Mouse (Mus musculus) hindbrain, embryonic 10.5 days (tissue): ENCODE measurements at regions not wholly inside any gene's neighbourhood (a gene's known extent, or its start where the extent isn't known, plus 50 kb on each side); places are given as distances from the start of the nearest gene placed in this dataset.
"Not testable (repeated sequence)": the region's sequence is repeated elsewhere in the genome, so short reads cannot be mapped to it uniquely, and the experiment has no call there.

Source experiments
- DNase-seq: peaks from one replicate; pipeline ENCODE4 v3.0.0-alpha.2; 2017; ENCODE audit warnings: low spot score
- H3K27ac ChIP-seq: fragments of 300-500 bp; sonication (generic); 2 replicates; pipeline ENCODE4 v1.5.1; 2016; ENCODE audit warnings: mild to moderate bottlenecking, moderate library complexity
- H3K27me3 ChIP-seq: fragments of 300-500 bp; sonication (generic); 2 replicates; pipeline ENCODE4 v1.6.1; 2016; ENCODE audit warnings: mild to moderate bottlenecking; ENCODE audit not compliant: poor library complexity, insufficient read depth, severe bottlenecking
- H3K36me3 ChIP-seq: fragments of 300-500 bp; sonication (generic); 2 replicates; pipeline ENCODE4 v1.6.1; 2016; ENCODE audit warnings: mild to moderate bottlenecking, moderate library complexity
- H3K4me1 ChIP-seq: fragments of 300-500 bp; sonication (generic); replicated peaks from 2 replicates; pipeline ENCODE4 v1.6.1; 2016; ENCODE audit warnings: mild to moderate bottlenecking
- H3K4me3 ChIP-seq: fragments of 300-500 bp; sonication (generic); 2 replicates; pipeline ENCODE4 v1.5.1; 2016; ENCODE audit warnings: mild to moderate bottlenecking, moderate library complexity
- H3K9me3 ChIP-seq: fragments of 300-500 bp; sonication (generic); 2 replicates; pipeline ENCODE4 v1.6.1; 2016; ENCODE audit warnings: mild to moderate bottlenecking, moderate library complexity
- WGBS: fragments of 180-500 bp; shearing (Covaris S2); methylation state at CpG from one replicate; pipeline ENCODE4 v1.1.7; 2016; 5-methylcytosine and 5-hydroxymethylcytosine counted together

DNA sequence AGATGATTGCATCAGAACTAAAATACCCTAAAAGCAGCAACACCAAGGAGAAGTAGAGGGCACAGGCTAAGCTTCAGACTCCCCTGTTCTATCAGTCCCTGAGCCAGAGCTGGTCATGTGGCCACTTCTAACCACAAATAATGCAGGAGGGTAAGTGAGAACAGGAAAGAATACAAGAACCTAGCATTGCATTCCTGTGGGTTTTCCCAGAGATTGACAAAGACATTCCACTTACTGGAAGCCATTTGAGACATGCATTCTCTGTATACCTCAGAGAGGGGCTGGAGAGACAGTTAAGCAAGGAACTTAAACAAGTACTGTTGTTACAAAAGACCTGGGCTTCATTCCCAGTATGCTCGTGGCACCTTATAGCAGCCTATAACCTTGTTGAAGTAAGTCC is 662.7 kb downstream of the Rab28 start:
- 71% methylated on average over 1 of the region's 1 CpGs for WGBS
- Histone ChIP-seq H3K9me3 (no peaks in the 10 kb centered on the region), H3K27me3 (no peaks in the 10 kb centered on the region), H3K4me1 (no peaks in the 10 kb centered on the region), H3K4me3 (no peak overlapping the region), H3K27ac (no peak overlapping the region), H3K36me3 (no peaks in the 10 kb centered on the region)
- DNase-seq: no peak

DNA sequence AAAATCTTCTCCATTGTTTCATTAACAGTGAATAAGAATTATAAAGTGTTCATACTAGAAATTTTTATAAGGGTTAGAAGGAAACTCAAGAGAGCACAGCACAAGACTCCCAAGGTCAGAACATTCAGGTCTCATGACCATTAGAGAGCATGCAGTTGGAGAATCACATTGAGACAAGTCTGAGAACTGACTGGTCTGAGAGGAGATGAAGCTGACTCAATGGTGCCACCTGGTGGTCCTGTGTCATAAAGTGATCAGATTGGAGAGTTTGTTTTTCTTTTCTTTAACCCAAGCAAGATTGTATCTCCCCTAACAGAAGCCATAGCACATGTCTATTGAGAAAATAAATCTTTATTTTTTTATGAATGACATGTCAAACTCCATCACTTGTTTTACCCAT is 663.5 kb downstream of the Rab28 start:
- Histone ChIP-seq H3K9me3 (no peaks in the 10 kb centered on the region), H3K4me1 (no peaks in the 10 kb centered on the region), H3K36me3 (no peaks in the 10 kb centered on the region), H3K27me3 (no peaks in the 10 kb centered on the region), H3K27ac (no peak overlapping the region), H3K4me3 (no peak overlapping the region)
- peak; percentile 63 for DNase-seq

DNA sequence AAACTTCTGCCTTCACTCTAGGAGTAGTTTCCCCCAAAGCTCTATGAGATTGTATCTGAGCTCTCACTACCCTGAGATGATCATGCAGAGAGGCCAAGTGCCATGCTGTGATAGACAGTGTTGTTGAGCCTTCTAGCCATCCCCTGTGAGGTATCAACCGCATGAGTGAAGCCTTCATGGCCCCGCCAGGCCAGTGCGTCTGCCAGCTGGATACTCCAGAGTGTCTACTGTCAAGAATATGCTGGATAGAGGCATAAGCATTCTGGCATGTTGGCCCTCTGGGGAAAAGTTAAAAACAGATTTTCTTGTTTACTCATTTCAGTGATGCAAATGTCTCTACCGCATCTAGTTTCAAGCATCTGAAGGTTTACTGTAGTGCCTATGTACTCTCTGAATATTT is 669.2 kb downstream of the Rab28 start:
- 80% methylated on average over 4 of the region's 4 CpGs for WGBS
- H3K9me3 ChIP-seq: no peaks in the 10 kb centered on the region
- no peak overlapping the region for H3K4me3 ChIP-seq
- no peak overlapping the region for H3K27ac ChIP-seq
- DNase-seq: no peak
- no peaks in the 10 kb centered on the region for H3K4me1 ChIP-seq
- no peaks in the 10 kb centered on the region for H3K27me3 ChIP-seq
- H3K36me3 ChIP-seq: no peaks in the 10 kb centered on the region

DNA sequence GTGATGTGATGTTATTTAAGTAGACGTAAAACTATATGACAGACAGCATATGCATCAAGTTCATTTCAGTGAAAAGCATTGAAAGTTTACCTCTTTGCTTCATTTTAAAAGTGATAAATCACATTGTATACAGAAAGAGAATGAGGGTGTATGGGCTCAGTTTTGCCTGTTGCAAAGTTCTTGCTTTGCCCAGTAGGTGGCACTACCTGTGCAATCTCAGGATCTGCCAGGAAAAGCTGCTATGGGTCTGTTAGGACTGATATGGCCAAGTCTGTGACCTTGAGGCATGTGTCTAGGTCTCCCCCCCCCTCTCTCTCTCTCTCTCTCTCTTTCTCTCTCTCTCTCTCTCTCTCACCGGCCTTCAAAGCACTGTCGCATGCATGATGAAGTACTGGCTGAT is 701.3 kb downstream of the Rab28 start:
- Histone ChIP-seq H3K36me3 (no peaks in the 10 kb centered on the region), H3K27ac (no peak overlapping the region), H3K4me1 (no peaks in the 10 kb centered on the region), H3K4me3 (no peak overlapping the region), H3K9me3 (no peaks in the 10 kb centered on the region), H3K27me3 (no peaks in the 10 kb centered on the region)
- peak; percentile 27 for DNase-seq
- WGBS: 66% methylated on average over 3 of the region's 3 CpGs

DNA sequence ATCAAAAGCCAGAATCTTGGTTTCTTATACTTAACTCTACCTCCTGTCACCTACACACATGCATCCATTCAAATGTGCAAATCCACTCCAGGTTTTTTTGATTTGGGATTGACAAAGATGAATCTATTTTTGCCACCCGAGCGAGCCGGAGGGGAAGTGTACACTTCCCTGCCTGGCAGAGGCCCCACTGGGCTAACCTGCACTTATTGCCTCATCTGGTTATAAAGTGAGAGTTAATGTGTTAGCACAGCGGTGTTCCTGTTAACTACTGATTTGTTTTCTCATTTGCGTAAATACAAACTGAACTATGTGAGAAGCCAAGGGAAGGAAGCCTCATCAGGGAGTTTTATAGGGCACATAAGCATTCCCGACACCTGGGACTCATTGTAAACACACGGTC is 721.4 kb downstream of the Rab28 start:
- H3K36me3 ChIP-seq: no peaks in the 10 kb centered on the region
- WGBS: 83% methylated on average over 7 of the region's 7 CpGs
- H3K4me1 ChIP-seq: no peaks in the 10 kb centered on the region
- H3K27ac ChIP-seq: no peak overlapping the region
- H3K4me3 ChIP-seq: no peak overlapping the region
- DNase-seq: no peak
- no peaks in the 10 kb centered on the region for H3K27me3 ChIP-seq
- H3K9me3 ChIP-seq: no peaks in the 10 kb centered on the region

DNA sequence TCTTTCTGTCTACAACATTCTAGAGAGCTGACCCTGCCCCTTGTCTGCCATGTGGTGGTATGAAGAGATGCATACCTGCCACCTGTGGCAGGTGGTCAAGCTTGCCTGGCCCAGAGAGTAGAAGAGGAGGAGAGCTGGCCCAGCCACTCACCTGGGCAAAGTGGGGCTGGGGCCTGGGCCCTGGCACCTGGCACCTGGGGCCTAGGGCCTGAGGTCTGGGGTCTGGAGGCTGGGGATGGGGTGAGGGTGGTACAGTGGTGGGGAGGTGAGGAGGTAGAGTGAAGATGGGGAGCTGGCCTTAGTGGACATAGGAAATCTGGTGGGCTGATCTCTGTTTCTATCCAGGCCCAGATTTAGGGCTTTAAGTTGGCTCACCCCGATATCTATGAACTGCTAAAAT is 733.1 kb downstream of the Rab28 start:
- Histone ChIP-seq H3K27ac (no peak overlapping the region), H3K4me1 (no peaks in the 10 kb centered on the region), H3K9me3 (no peaks in the 10 kb centered on the region), H3K36me3 (no peaks in the 10 kb centered on the region), H3K4me3 (no peak overlapping the region), H3K27me3 (no peaks in the 10 kb centered on the region)
- DNase-seq: no peak
- 86% methylated on average over 1 of the region's 1 CpGs for WGBS

DNA sequence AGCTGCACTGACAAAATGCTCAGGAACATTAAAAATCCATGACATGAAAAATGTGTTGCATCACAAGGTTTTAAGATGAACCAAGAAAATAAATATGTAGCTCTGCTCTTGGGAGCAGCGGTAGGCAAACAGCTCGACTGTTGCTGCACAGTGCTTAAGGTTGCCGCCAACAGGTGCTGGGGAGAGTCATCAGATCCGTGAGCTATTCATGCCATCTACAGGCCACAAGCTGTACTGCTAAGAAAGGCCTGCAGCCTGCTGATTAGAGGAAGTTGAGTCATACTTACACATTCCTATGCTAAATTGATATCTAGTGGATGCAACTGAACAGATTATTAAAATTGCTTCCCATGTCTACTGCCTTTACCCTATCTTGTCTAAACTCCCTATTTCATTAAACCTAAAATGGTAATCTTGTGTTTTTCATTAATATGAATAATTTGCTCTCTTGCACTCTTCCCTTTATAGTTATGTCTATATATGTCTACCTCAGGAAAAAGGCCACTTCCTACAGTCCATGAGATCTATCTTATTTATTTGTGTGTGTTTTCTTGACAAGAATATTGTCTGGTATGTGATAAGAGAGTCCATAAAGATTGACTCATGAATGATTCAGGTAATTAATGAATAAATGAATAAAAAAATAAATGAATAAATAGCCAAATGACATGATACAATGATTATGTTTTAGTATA is 754.9 kb downstream of the Rab28 start:
- H3K27ac ChIP-seq: no peak overlapping the region
- no peaks in the 10 kb centered on the region for H3K27me3 ChIP-seq
- no peak overlapping the region for H3K4me3 ChIP-seq
- H3K9me3 ChIP-seq: no peaks in the 10 kb centered on the region
- DNase-seq: peak; percentile 53
- no peaks in the 10 kb centered on the region for H3K36me3 ChIP-seq
- 6% methylated on average over 4 of the region's 4 CpGs for WGBS
- H3K4me1 ChIP-seq: no peaks in the 10 kb centered on the region

DNA sequence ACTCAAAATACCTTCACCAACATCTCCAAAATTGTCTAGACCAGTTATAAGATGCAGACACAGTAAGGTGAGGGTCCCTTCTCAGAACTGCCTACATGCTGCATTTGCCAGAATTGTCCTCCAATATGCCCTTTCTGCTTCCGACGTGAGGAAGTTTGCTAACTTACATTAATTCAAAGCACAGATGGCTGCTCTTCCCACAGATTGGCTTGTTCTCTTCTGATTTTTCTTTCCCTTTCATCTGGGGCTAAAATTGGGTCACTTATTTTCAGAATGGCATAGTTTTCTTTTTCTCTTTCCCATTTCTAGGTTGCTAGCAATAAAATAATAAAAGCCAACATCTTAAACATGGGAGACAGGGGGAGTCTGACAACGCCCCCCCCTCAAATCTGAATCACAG is 778.8 kb downstream of the Rab28 start:
- H3K27me3 ChIP-seq: no peaks in the 10 kb centered on the region

DNA sequence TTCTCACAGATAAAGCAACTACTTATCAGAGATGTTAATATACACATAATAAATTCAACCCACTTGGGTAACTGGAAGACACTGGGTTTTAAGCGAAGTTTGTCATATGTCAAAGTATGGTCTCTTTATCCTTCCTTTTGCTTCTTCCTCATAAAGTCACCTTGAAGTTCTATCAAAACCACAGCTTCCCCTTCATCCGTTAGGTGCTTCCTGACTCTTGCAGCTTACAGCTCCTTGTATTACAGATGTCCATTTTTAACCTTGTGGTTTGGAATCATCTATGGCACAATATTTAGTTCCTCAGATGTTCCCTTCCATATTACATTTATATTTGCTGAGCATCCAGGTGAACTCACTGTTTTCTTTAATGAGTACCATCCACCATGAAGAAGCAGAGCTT is 787.0 kb downstream of the Rab28 start:
- no peaks in the 10 kb centered on the region for H3K4me1 ChIP-seq
- H3K27me3 ChIP-seq: no peaks in the 10 kb centered on the region
- H3K4me3 ChIP-seq: no peak overlapping the region
- no peak overlapping the region for H3K27ac ChIP-seq
- DNase-seq: no peak
- no peaks in the 10 kb centered on the region for H3K9me3 ChIP-seq
- WGBS: 87% methylated on average over 2 of the region's 2 CpGs
- H3K36me3 ChIP-seq: no peaks in the 10 kb centered on the region

More for the DNA sequence above, 778.8 kb downstream of the Rab28 start:
- Histone ChIP-seq H3K4me1 (no peaks in the 10 kb centered on the region), H3K27ac (no peak overlapping the region), H3K4me3 (no peak overlapping the region), H3K36me3 (no peaks in the 10 kb centered on the region), H3K9me3 (no peaks in the 10 kb centered on the region)
- DNase-seq: no peak
- WGBS: 84% methylated on average over 3 of the region's 3 CpGs

DNA sequence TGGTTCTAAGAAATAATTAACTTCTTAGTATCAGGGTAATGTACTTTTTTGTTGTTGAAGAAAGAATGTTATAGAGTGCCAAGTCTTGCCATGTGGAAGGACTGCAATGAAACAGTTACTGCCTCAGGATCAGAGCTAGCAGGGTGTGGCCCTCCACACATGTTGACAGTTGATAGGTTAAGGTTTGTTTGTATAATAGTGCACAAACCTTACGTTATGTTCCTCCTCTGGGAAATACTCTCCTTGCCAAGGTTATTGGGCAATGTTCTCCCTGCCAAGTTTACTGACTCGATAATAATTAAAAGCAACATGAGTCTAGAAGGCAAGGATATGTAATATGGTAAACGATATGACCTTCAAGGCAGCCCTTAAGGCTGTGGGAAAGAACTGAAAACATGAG is 799.2 kb downstream of the Rab28 start:
- H3K9me3 ChIP-seq: no peaks in the 10 kb centered on the region
- no peaks in the 10 kb centered on the region for H3K4me1 ChIP-seq
- no peak overlapping the region for H3K4me3 ChIP-seq
- no peaks in the 10 kb centered on the region for H3K36me3 ChIP-seq
- WGBS: 86% methylated on average over 3 of the region's 3 CpGs
- DNase-seq: no peak
- no peaks in the 10 kb centered on the region for H3K27me3 ChIP-seq
- H3K27ac ChIP-seq: no peak overlapping the region

DNA sequence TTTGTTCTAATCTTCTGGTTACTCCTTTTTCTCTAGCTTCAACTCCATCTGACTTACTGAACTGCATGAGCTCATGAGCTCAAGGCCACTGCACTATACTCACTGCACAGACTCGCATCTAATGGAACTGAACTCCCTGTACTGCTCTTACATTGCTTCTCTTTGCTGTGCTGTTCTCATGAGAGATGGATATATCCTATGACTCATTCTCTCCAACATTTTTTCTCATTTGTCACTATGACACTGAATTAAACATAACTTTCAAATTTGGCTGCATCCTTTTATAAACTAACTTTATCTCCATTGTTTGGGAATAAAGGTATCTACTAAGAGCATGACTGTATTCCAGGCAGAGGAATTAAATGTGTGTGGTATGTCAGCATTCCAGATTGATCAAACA is 806.2 kb downstream of the Rab28 start:
- no peaks in the 10 kb centered on the region for H3K27me3 ChIP-seq
- no peak overlapping the region for H3K4me3 ChIP-seq
- WGBS: 86% methylated on average over 1 of the region's 1 CpGs
- H3K36me3 ChIP-seq: no peaks in the 10 kb centered on the region
- no peaks in the 10 kb centered on the region for H3K4me1 ChIP-seq
- H3K27ac ChIP-seq: no peak overlapping the region
- H3K9me3 ChIP-seq: no peaks in the 10 kb centered on the region; the same call in 1 of the 2 replicates
- DNase-seq: no peak

DNA sequence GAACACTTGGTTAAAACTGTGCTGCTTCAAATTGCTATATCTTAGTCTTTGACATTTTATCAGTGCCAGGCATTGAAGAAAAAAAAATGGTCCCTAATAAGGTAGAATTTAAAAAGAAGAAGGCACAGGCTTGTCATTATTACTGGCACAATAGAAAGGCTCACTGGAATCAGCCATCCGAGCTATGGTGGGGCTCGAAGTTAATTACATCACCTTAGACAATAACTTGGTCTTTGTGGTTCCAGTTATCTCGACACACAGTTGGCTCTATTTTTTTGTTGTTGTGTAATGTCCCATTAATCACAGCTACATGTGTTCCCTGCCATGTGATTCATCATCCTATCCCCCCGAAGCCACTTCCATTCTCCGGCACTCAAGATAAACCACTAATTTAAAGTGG is 825.1 kb downstream of the Rab28 start:
- no peaks in the 10 kb centered on the region for H3K9me3 ChIP-seq
- no peaks in the 10 kb centered on the region for H3K36me3 ChIP-seq
- no peak overlapping the region for H3K4me3 ChIP-seq
- H3K4me1 ChIP-seq: no peaks in the 10 kb centered on the region
- no peaks in the 10 kb centered on the region for H3K27me3 ChIP-seq
- no peak for DNase-seq
- H3K27ac ChIP-seq: no peak overlapping the region
- WGBS: 78% methylated on average over 5 of the region's 5 CpGs

DNA sequence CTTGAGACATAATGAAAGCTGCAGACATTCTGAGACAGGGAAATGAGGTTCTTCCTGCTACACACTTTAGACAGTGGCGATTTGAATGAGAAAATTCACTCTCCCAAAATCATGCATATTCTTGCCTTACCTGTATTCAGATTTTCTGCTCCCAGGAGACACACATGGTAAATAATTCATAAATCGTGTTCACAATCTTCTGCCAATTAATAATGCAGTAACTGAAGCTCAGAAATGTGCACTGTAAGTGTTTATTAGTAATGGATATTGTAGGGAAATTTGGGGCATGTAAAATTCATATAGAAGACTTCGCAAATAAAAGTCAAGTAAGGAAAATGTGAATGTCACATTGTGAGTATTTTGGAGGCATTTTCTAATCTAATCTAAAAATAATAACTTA is 830.2 kb downstream of the Rab28 start:
- H3K27me3 ChIP-seq: no peaks in the 10 kb centered on the region
- H3K4me1 ChIP-seq: no peaks in the 10 kb centered on the region
- no peaks in the 10 kb centered on the region for H3K36me3 ChIP-seq
- H3K4me3 ChIP-seq: no peak overlapping the region
- no peak for DNase-seq
- no peak overlapping the region for H3K27ac ChIP-seq
- 80% methylated on average over 3 of the region's 3 CpGs for WGBS
- H3K9me3 ChIP-seq: no peaks in the 10 kb centered on the region

DNA sequence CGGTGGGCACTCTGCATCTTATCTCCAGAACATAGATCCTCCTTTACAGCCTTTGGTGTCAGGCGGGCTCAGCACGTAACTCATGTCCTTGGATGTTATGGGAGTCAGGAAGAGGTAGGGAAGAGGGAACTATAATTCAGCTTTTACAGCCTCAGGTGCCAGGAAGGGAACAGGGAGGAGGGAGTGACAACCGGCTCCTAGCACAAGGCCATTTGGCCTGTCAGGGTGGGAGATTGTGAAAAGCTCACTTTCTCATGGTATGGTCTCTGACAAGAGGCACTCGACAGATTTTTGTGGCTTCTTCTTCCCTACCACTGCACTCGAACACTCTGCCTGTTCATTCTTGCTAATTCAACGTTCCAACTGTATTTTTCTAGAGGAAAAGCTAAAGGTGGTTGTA is 845.6 kb downstream of the Rab28 start:
- not testable (repeated sequence) for H3K9me3 ChIP-seq, H3K4me3 ChIP-seq, H3K27ac ChIP-seq, DNase-seq, H3K27me3 ChIP-seq, H3K4me1 ChIP-seq, H3K36me3 ChIP-seq
- WGBS: 93% methylated on average over 7 of the region's 7 CpGs
